Mouse (Mus musculus) adrenal gland, adult (tissue): ENCODE results near the gene Ros1.
A peak's percentile ranks its signal among the peaks of the same experiment; 100 is the strongest.

Experiments
- DNase-seq, 2 experiments: peaks; one replicate each; pipeline ENCODE4 v3.0.0; 2022 to 2023; ENCODE audit warnings: low spot score in 1 of 2; ENCODE audit not compliant: inconsistent age in 2 of 2

Gene Ros1

DNA sequence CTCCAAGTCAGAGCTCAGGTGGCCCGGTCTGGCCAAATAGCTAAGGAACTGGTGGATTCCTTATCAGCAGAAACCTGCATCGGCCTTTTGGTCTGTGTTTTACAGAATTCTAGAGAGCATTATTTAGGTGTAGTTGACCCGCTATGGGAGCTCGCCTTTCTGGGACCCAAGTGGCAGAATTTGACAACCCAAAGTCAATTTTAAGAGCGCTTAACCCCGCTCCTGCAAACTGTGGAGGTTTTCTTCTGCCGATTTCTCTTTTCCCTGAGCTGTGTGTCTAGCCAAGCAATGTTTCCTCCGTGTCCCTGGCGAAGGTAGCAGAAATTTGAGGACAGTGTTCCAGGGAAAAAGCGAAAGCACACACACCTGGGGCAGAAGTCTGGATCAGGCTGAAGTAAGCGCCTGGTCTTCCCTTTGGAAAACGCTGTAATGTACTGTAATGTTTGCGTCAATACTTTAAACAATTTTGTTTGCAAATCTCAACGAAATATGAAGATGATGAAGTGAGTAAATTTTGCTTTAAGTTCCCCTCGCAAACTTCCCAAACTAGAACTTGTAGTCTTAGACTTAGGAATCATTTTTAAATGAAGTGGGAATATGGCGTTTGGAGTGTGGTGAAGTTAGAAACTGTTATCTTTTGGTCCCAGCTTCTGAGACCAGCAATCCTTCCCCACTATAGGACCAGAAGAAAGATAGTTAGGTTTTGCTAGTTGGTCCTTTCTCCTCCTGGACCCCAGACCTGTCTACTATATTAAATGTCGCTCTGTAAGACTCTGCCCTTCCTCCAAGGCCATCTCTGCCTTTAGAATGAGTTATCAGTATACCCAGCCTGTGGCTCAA is 171.6 kb downstream of the Ros1 start:
- DNase-seq, result peak in 1 of 2 experiments; percentile 36

- peak; percentile 29 to 74 for DNase-seq
Measured at GRCm38 (mm10) chr10:52022413-52023212, 172.4 kb downstream of the Ros1 start, which contains the start of gene Vgll2. Gene Vgll2 (plus strand): TSS chr10:52022502.

GRCm38 (mm10) chr10:52021736-52022394 is 173.2 kb downstream of the Ros1 start:
- DNase-seq, result peak in 1 of 2 experiments; percentile 29

DNA sequence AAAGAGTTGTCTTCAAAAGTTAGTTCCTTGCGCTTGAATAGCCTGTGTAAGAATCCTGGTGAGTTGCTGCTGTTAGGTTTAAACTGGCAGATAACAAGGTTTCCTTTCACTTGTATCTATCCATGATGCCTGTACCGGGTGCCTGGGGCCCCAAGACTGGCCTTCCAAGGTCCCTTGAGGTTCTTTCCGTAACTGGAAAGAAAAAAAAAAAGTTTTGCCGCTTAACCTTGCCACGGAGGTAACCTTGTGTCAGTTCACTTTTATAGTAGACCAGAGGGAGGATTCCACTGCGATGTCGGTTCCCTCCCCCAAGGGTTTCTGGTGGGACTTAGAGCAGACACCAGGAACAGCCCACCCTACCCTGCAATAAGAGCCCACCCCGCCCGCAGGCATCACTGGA is 173.8 kb downstream of the Ros1 start:
- no peak for DNase-seq

GRCm38 (mm10) chr10:52018471-52018870 is 176.6 kb downstream of the Ros1 start:
- DNase-seq, result no peak
